Mouse (Mus musculus): ENCODE measurements around the gene Cwc25. TPM values are rescaled to one million over a fixed set of nuclear protein-coding genes. Genes with fewer than 3 reads are reported as not detected.
"Not testable (repeated sequence)": the region's sequence is repeated elsewhere in the genome, so short reads cannot be mapped to it uniquely, and the experiment has no call there.

The Cwc25 gene
- polyA plus RNA-seq, 1 experiment from 2014 or later = 15.4 TPM

GRCm38 (mm10) chr11:97711200-97711900 lies 55.0 kb downstream of the Cwc25 start:
- peaks cover 19% of the 10 kb centered on the region for H3K36me3 ChIP-seq (ENCODE audit: control insufficient read depth, insufficient read depth, low read length)
- no peak overlapping the region for H3K9ac ChIP-seq (ENCODE audit: low read length)
- H3K27ac ChIP-seq (replicated peaks; ENCODE audit: low read depth, low read length) = no peak overlapping the region
- WGBS = 78% methylated on average over 13 of the region's 13 CpGs
- no peaks in the 10 kb centered on the region for H3K9me3 ChIP-seq (ENCODE audit: control insufficient read depth, low read length)
- DNase-seq (ENCODE audit: low spot score) (no peak), ATAC-seq (ENCODE audit: insufficient number of reproducible peaks, low FRiP score, low TSS enrichment, low read depth) (no peak)
- no peaks in the 10 kb centered on the region for H3K4me1 ChIP-seq (ENCODE audit: control insufficient read depth, insufficient read depth, low read length)
- H3K27me3 ChIP-seq (ENCODE audit: control insufficient read depth, insufficient read depth, low read length) = no peaks in the 10 kb centered on the region
- H3K4me3 ChIP-seq (ENCODE audit: low read depth, low read length) = no peak overlapping the region
- H3K4me2 ChIP-seq (ENCODE audit: low read depth, severe bottlenecking) = no peak overlapping the region

DNA sequence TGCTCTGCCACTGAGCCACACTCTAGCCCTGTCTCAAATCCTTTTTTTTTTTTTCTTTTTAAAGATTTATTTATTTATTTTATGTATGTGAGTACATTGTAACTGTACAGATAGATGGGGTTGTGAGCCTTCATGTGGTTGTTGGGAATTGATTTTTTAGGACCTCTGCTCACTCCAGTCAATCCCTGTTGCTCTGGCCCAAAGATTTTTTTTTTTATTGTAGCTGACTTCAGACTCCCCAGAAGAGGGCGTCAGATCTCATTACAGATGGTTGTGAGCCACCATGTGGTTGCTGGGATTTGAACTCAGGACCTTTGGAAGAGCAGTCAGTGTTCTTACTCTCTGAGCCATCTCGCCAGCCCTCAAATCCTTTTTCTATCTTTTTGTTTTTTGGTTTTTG lies 56.3 kb downstream of the Cwc25 start:
- H3K27me3 ChIP-seq (ENCODE audit: control insufficient read depth, insufficient read depth, low read length); H3K9me3 ChIP-seq (ENCODE audit: control insufficient read depth, low read length); H3K4me3 ChIP-seq (ENCODE audit: low read depth, low read length); H3K9ac ChIP-seq (ENCODE audit: low read length); H3K4me1 ChIP-seq (ENCODE audit: control insufficient read depth, insufficient read depth, low read length); ATAC-seq (ENCODE audit: insufficient number of reproducible peaks, low FRiP score, low TSS enrichment, low read depth); H3K27ac ChIP-seq (replicated peaks; ENCODE audit: low read depth, low read length); DNase-seq (ENCODE audit: low spot score); H3K4me2 ChIP-seq (ENCODE audit: low read depth, severe bottlenecking): not testable (repeated sequence)
- H3K36me3 ChIP-seq (ENCODE audit: control insufficient read depth, insufficient read depth, low read length) = peaks cover 18% of the 10 kb centered on the region
- WGBS = 84% methylated on average over 2 of the region's 2 CpGs

GRCm38 (mm10) chr11:97703039-97703826 lies 63.1 kb downstream of the Cwc25 start, which contains the start of gene Psmb3:
Psmb3 (plus strand) TSS chr11:97703399.
- peak within 1 kb of the TSS; percentile 69 for H3K4me2 ChIP-seq (ENCODE audit: low read depth, severe bottlenecking)
- peaks cover 11% of the 10 kb centered on the region for H3K36me3 ChIP-seq (ENCODE audit: control insufficient read depth, insufficient read depth, low read length)
- H3K4me3 ChIP-seq (ENCODE audit: low read depth, low read length) = peak within 1 kb of the TSS; percentile 71
- no peaks in the 10 kb centered on the region for H3K27me3 ChIP-seq (ENCODE audit: control insufficient read depth, insufficient read depth, low read length)
- peak within 1 kb of the TSS; percentile 73 for H3K9ac ChIP-seq (ENCODE audit: low read length)
- DNase-seq (ENCODE audit: low spot score) (peak; percentile 99), ATAC-seq (ENCODE audit: insufficient number of reproducible peaks, low FRiP score, low TSS enrichment, low read depth) (peak; percentile 89)
- H3K9me3 ChIP-seq (ENCODE audit: control insufficient read depth, low read length) = no peaks in the 10 kb centered on the region
- under 1% methylated on average over 35 of the region's 35 CpGs for WGBS
- H3K27ac ChIP-seq (replicated peaks; ENCODE audit: low read depth, low read length) = 0 out of 2 replicates have a peak within 1 kb of the TSS, but pooled peaks have one; percentile 23
- H3K4me1 ChIP-seq (ENCODE audit: control insufficient read depth, insufficient read depth, low read length) = peaks cover 12% of the 10 kb centered on the region; the same call in 1 of the 2 replicates

GRCm38 (mm10) chr11:97702393-97702745 lies 64.0 kb downstream of the Cwc25 start:
- under 1% methylated on average over 24 of the region's 24 CpGs for WGBS
- Histone ChIP-seq H3K27ac (replicated peaks; ENCODE audit: low read depth, low read length) (0 out of 2 replicates have a peak overlapping the region, but pooled peaks have one; percentile 23), H3K4me2 (ENCODE audit: low read depth, severe bottlenecking) (peak overlapping the region; percentile 69), H3K9me3 (ENCODE audit: control insufficient read depth, low read length) (no peaks in the 10 kb centered on the region), H3K36me3 (ENCODE audit: control insufficient read depth, insufficient read depth, low read length) (peaks cover 11% of the 10 kb centered on the region), H3K27me3 (ENCODE audit: control insufficient read depth, insufficient read depth, low read length) (no peaks in the 10 kb centered on the region), H3K9ac (ENCODE audit: low read length) (peak overlapping the region; percentile 52), H3K4me3 (ENCODE audit: low read depth, low read length) (peak overlapping the region; percentile 71), H3K4me1 (ENCODE audit: control insufficient read depth, insufficient read depth, low read length) (peaks cover 15% of the 10 kb centered on the region)
- DNase-seq (ENCODE audit: low spot score) = peak; percentile 95
- ATAC-seq (ENCODE audit: insufficient number of reproducible peaks, low FRiP score, low TSS enrichment, low read depth) = no peak

- peaks cover 16% of the 10 kb centered on the region for H3K4me1 ChIP-seq (ENCODE audit: control insufficient read depth, insufficient read depth, low read length)
- peaks cover 5% of the 10 kb centered on the region for H3K36me3 ChIP-seq (ENCODE audit: control insufficient read depth, insufficient read depth, low read length)
- no peaks in the 10 kb centered on the region for H3K27me3 ChIP-seq (ENCODE audit: control insufficient read depth, insufficient read depth, low read length)
- no peak for DNase-seq (ENCODE audit: low spot score)
- no peak overlapping the region for H3K27ac ChIP-seq (replicated peaks; ENCODE audit: low read depth, low read length)
- H3K9me3 ChIP-seq (ENCODE audit: control insufficient read depth, low read length) = no peaks in the 10 kb centered on the region
- peak overlapping the region; percentile 76; the same call in 1 of the 2 replicates for H3K4me3 ChIP-seq (ENCODE audit: low read depth, low read length)
- peak overlapping the region; percentile 88 for H3K4me2 ChIP-seq (ENCODE audit: low read depth, severe bottlenecking)
- WGBS = 54% methylated on average over 15 of the region's 15 CpGs
- no peak for ATAC-seq (ENCODE audit: insufficient number of reproducible peaks, low FRiP score, low TSS enrichment, low read depth)
- H3K9ac ChIP-seq (ENCODE audit: low read length) = no peak overlapping the region
Measured at GRCm38 (mm10) chr11:97701581-97702392, 64.6 kb downstream of the Cwc25 start.

DNA sequence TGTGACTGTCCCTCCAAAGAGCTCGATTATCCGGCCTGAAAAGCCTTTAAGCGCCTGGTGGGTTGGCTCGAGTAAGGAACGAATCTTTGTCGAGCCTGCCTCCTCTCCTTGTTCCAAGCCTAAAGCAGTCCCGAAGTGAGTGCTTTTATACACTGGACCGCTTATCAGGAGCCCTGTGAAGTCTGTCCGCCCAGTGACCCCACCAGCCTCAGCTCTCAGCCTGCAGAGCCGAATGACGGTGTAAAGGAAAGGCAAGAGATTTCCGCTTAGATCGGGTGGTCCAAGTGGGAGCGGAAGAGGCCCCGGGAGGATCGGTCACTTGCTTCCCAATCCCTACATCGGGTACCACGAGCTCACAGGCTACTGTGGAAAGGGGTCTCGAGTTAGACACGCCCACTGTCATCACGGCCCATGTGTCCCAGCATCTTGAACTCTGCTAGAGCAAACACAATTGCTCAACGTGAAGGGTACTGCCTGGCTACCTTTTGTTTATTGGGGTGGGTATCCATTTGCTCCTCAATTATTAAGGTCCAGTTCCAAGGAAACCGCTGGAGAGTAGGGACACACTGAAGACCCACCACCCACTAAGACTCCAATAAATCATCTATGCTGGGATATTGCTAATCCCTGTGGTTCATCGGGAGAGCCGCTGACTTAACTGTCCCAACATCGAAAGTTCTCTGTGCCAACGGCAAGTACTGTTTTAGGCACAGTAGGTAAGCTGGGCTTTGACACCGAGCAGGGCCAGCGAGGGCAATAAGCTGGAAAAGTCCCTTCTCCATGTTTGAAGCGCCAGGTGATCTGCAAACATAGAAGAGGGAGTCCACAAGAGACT lies 65.4 kb downstream of the Cwc25 start:
- Histone ChIP-seq H3K4me1 (ENCODE audit: control insufficient read depth, insufficient read depth, low read length) (peaks cover 25% of the 10 kb centered on the region), H3K27me3 (ENCODE audit: control insufficient read depth, insufficient read depth, low read length) (no peaks in the 10 kb centered on the region), H3K9me3 (ENCODE audit: control insufficient read depth, low read length) (no peaks in the 10 kb centered on the region), H3K36me3 (ENCODE audit: control insufficient read depth, insufficient read depth, low read length) (no peaks in the 10 kb centered on the region), H3K4me3 (ENCODE audit: low read depth, low read length) (peak overlapping the region; percentile 76), H3K4me2 (ENCODE audit: low read depth, severe bottlenecking) (peak overlapping the region; percentile 88), H3K27ac (replicated peaks; ENCODE audit: low read depth, low read length) (peak overlapping the region; percentile 97), H3K9ac (ENCODE audit: low read length) (peak overlapping the region; percentile 84)
- peak; percentile 63 for DNase-seq (ENCODE audit: low spot score)
- WGBS = 15% methylated on average over 30 of the region's 30 CpGs
- no peak for ATAC-seq (ENCODE audit: insufficient number of reproducible peaks, low FRiP score, low TSS enrichment, low read depth)

GRCm38 (mm10) chr11:97700003-97700745 lies 66.2 kb downstream of the Cwc25 start, which contains the start of gene Pcgf2:
Pcgf2 (minus strand) TSS chr11:97700497.
- 0 out of 2 replicates have a peak, but pooled peaks cover 2% of the 10 kb centered on the region for H3K36me3 ChIP-seq (ENCODE audit: control insufficient read depth, insufficient read depth, low read length)
- peak within 1 kb of the TSS; percentile 88 for H3K4me2 ChIP-seq (ENCODE audit: low read depth, severe bottlenecking)
- H3K9me3 ChIP-seq (ENCODE audit: control insufficient read depth, low read length) = no peaks in the 10 kb centered on the region
- ATAC-seq (ENCODE audit: insufficient number of reproducible peaks, low FRiP score, low TSS enrichment, low read depth) (0 out of 2 replicates have a peak, but pooled peaks have one; percentile 1), DNase-seq (ENCODE audit: low spot score) (peak; percentile 78)
- H3K27ac ChIP-seq (replicated peaks; ENCODE audit: low read depth, low read length) = peak within 1 kb of the TSS; percentile 97
- H3K4me1 ChIP-seq (ENCODE audit: control insufficient read depth, insufficient read depth, low read length) = peaks cover 32% of the 10 kb centered on the region
- H3K4me3 ChIP-seq (ENCODE audit: low read depth, low read length) = peak within 1 kb of the TSS; percentile 76
- under 1% methylated on average over 85 of the region's 85 CpGs for WGBS
- peak within 1 kb of the TSS; percentile 97 for H3K9ac ChIP-seq (ENCODE audit: low read length)
- no peaks in the 10 kb centered on the region for H3K27me3 ChIP-seq (ENCODE audit: control insufficient read depth, insufficient read depth, low read length)
